Mouse (Mus musculus) neural tube, embryonic 13.5 days (tissue): ENCODE measurements at regions not wholly inside any gene's neighbourhood (a gene's known extent, or its start where the extent isn't known, plus 50 kb on each side); places are given as distances from the start of the nearest gene placed in this dataset.

Experiments used
- ATAC-seq: fragments of 200-750 bp; cut with Nextera tagmentation; 2 replicates; pipeline ENCODE4 v1.8.0; 2017; ENCODE audit warnings: low read depth, mild to moderate bottlenecking, moderate TSS enrichment, moderate library complexity
- H3K27ac ChIP-seq: fragments of 300-500 bp; sonication (generic); replicated peaks from 2 replicates; pipeline ENCODE4 v1.5.1; 2015; ENCODE audit warnings: moderate library complexity, mild to moderate bottlenecking, inconsistent platforms
- H3K27me3 ChIP-seq: fragments of 300-500 bp; sonication (generic); 2 replicates; pipeline ENCODE4 v1.6.1; 2015; ENCODE audit warnings: mild to moderate bottlenecking, inconsistent platforms
- H3K36me3 ChIP-seq: fragments of 300-500 bp; sonication (generic); 2 replicates; pipeline ENCODE4 v1.6.1; 2015; ENCODE audit warnings: mild to moderate bottlenecking, inconsistent platforms
- H3K4me1 ChIP-seq: fragments of 300-500 bp; sonication (generic); replicated peaks from 2 replicates; pipeline ENCODE4 v1.6.1; 2015; ENCODE audit warnings: inconsistent platforms
- H3K4me2 ChIP-seq: fragments of 300-500 bp; sonication (generic); 2 replicates; pipeline ENCODE4 v1.6.1; 2015; ENCODE audit warnings: inconsistent platforms, mild to moderate bottlenecking, moderate library complexity
- H3K4me3 ChIP-seq: fragments of 300-500 bp; sonication (generic); 2 replicates; pipeline ENCODE4 v1.5.1; 2015; ENCODE audit warnings: mild to moderate bottlenecking, inconsistent platforms
- H3K9ac ChIP-seq: fragments of 300-500 bp; sonication (generic); 2 replicates; pipeline ENCODE4 v1.6.1; 2015; ENCODE audit warnings: moderate library complexity, mild to moderate bottlenecking, inconsistent platforms
- H3K9me3 ChIP-seq: fragments of 300-500 bp; sonication (generic); 2 replicates; pipeline ENCODE4 v1.6.1; 2016; ENCODE audit warnings: inconsistent platforms
- WGBS: fragments of 180-500 bp; shearing (Covaris S2); methylation state at CpG from one replicate; pipeline ENCODE4 v1.1.7; 2015; 5-methylcytosine and 5-hydroxymethylcytosine counted together

DNA sequence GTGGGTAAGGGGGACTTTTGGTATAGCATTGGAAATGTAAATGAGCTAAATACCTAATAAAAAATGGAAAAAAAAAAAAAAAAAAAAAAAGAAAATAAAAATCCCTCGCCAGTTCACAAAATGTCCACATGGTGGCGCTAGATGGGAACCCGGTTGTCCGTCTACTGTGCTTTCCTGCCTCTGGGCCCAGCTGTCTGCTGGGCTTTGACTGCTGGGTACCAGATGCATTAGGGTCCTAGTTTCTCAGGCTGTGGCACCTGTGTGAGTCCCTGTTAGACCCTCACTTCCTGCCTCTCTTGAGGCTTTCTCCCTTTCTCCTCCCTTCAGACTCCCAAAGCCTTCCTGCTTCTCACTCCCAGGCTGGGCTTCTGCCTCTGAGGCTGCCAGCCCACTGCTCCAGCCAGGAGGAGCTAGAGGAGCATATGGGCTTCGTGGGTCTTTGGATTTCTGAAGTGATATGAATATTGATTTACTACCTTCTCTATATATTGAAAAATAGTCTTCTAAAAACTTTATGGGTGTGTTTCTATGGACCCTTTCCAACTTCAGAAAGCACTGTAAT lies 145.7 kb upstream of the Syt6 start:
- no peaks in the 10 kb centered on the region for H3K9me3 ChIP-seq
- H3K4me2 ChIP-seq, result no peak overlapping the region
- H3K4me3 ChIP-seq, result no peak overlapping the region
- H3K9ac ChIP-seq, result no peak overlapping the region
- no peaks in the 10 kb centered on the region for H3K36me3 ChIP-seq
- no peaks in the 10 kb centered on the region for H3K27me3 ChIP-seq
- 0 out of 2 replicates have a peak, but pooled peaks cover 4% of the 10 kb centered on the region for H3K4me1 ChIP-seq
- 36% methylated on average over 5 of the region's 5 CpGs for WGBS
- ATAC-seq, result no peak
- no peak overlapping the region for H3K27ac ChIP-seq

DNA sequence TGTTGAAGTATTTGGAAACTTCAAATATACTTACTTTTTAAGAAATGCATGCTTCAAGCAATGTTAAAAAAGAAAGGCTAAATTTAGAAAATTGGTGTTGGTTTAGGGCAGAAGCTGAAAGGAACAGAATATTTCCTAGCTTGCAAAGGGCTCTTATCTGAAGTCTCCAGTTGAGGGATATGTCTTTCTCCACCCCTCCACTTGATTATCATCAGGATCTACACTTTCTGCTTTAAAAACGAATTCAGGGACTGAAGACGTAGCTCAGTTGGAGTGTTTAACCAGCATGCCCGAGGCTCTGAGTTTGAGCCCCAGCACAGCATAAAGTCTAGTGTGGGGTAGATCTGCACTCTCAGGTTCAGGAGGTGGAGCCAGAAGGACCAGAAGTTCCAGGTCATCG lies 144.9 kb upstream of the Syt6 start:
- H3K27me3 ChIP-seq, result no peaks in the 10 kb centered on the region
- 86% methylated on average over 4 of the region's 4 CpGs for WGBS
- H3K4me3 ChIP-seq, result no peak overlapping the region
- H3K27ac ChIP-seq, result no peak overlapping the region
- H3K36me3 ChIP-seq, result no peaks in the 10 kb centered on the region
- H3K9me3 ChIP-seq, result no peaks in the 10 kb centered on the region
- 0 out of 2 replicates have a peak, but pooled peaks cover 4% of the 10 kb centered on the region for H3K4me1 ChIP-seq
- H3K4me2 ChIP-seq, result no peak overlapping the region
- ATAC-seq, result no peak
- no peak overlapping the region for H3K9ac ChIP-seq

DNA sequence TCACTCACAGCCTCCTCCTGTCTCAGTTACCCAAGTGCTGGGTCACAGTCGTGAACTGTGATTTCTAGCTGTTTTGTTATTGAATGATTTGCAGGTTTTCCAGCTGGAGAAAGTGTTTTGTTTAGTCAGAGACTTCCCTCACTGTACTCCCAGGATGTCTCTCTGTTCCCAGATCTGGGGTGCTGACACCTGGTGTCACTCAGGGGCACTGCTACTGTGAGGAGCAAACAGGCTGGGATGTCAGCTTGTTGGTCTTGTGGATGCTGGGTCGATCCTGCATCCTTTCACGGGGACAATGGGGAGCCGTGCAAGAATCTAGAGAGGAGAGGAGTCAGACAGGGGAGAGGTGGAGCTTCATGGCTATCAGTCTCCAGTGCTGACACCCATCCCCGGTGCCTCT lies 142.8 kb upstream of the Syt6 start:
- Histone ChIP-seq H3K27ac (no peak overlapping the region), H3K4me1 (0 out of 2 replicates have a peak, but pooled peaks cover 4% of the 10 kb centered on the region), H3K4me2 (no peak overlapping the region), H3K4me3 (no peak overlapping the region), H3K27me3 (no peaks in the 10 kb centered on the region), H3K9ac (no peak overlapping the region), H3K9me3 (no peaks in the 10 kb centered on the region), H3K36me3 (no peaks in the 10 kb centered on the region)
- no peak for ATAC-seq
- 41% methylated on average over 5 of the region's 5 CpGs for WGBS

DNA sequence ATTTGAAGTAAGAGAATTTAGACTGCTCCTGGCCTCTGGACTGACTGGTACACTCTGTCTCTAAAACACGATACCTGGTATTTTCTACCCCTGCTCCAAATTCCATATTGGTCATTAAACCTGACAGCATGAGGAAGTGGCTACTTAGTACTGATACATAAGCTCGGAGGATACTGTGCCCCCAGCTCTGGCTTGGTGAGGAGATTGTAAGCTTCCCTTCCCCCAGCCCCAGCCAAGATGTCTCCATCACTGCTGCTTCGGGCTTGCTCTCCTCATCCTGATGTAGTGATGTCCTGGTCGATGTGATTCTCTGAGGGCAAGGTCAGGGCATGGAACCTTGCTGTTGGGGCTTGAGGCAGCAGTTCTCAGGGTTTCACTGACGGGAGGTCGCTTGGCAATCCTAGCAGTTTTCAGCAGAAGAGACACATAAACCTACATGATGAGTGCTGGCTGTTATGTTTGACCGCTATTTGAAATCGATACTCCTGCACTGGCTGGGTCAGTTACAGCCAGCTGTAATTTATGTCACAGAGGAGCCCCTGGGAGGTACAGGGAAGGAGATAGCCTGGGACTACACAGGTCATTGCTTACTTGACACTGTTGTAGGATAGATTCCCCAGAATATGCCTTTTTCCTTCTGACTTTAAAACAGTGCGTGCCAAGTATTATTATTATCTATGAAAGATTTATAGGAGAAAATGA lies 138.0 kb upstream of the Syt6 start:
- Histone ChIP-seq H3K4me2 (no peak overlapping the region), H3K27me3 (no peaks in the 10 kb centered on the region), H3K4me1 (0 out of 2 replicates have a peak, but pooled peaks cover 4% of the 10 kb centered on the region), H3K9ac (no peak overlapping the region), H3K4me3 (no peak overlapping the region), H3K9me3 (no peaks in the 10 kb centered on the region), H3K27ac (no peak overlapping the region), H3K36me3 (no peaks in the 10 kb centered on the region)
- 81% methylated on average over 9 of the region's 9 CpGs for WGBS
- no peak for ATAC-seq

DNA sequence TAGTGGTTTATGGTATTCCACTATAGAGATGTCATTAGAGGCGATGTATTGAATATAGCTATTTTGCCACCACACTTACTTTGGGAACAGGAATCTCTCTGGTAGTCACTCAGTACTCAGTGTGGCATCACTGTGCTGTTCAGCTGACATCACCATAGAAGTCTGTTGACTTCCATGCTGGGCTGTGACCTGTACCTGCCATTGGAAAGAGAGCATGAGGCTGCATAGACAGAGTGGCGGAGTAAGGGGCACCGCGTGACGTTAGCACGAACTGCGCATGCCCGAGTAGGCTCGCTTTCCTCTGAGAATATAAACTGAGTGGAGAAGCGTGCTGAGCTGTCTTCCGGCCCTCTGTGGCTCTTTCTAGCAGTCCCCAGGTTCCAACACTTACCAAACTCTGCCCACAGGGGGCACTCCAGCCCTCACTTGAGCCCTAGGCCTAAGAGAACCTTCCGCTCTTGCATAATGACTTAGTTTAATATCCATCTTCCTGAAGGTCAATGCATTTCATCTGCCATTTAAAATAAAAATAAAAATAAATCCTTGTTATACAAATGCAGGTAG lies 136.2 kb upstream of the Syt6 start:
- H3K9me3 ChIP-seq, result no peaks in the 10 kb centered on the region
- ATAC-seq, result peak; percentile 62; the same call in 1 of the 2 replicates
- no peaks in the 10 kb centered on the region for H3K27me3 ChIP-seq
- no peak overlapping the region for H3K4me3 ChIP-seq
- no peaks in the 10 kb centered on the region for H3K36me3 ChIP-seq
- no peak overlapping the region for H3K4me2 ChIP-seq
- WGBS, result 43% methylated on average over 12 of the region's 12 CpGs
- no peak overlapping the region for H3K27ac ChIP-seq
- no peak overlapping the region for H3K9ac ChIP-seq
- H3K4me1 ChIP-seq, result 0 out of 2 replicates have a peak, but pooled peaks cover 4% of the 10 kb centered on the region

DNA sequence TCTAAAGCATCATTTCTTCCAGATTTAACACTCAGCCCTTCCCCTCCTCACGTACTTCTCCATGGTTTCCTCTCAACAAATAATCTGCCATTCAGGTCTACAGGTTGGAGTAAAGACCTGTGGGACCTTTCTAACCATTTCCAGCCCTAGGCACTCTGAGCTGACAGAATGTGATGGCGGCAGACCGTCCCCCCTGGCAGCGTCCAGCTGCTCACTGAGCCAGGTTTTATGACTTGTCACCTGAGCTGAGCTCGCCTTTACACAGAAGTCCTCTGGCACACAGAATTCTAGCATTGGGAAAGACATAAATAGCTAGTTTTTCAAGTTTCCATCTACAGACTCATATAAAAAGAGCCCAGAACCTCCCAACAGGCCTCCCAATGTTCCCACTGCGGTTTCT lies 131.8 kb upstream of the Syt6 start:
- 70% methylated on average over 6 of the region's 6 CpGs for WGBS
- ATAC-seq, result no peak

DNA sequence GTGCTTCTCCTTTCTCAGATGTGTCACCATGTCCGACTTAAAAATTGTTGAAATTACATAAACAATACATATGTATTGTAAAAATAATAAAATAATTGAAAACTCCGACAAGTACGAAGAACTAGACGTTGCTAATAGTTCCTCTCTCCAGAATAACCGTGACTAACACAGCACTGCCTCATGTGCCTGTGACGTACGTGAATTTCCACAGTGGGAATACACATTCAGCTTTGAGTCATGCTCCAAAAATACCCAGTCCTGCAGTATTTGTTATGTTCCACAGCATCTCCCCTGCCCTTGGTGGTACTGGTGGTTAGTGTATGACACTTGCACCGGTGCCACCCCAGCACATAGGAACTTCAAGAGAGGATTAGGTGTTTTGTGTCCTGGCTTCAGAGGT lies 129.2 kb upstream of the Syt6 start:
- H3K9ac ChIP-seq, result no peak overlapping the region
- no peaks in the 10 kb centered on the region for H3K27me3 ChIP-seq
- no peaks in the 10 kb centered on the region for H3K9me3 ChIP-seq
- WGBS, result 87% methylated on average over 8 of the region's 8 CpGs
- no peak overlapping the region for H3K4me3 ChIP-seq
- no peaks in the 10 kb centered on the region for H3K36me3 ChIP-seq
- H3K4me1 ChIP-seq, result no peaks in the 10 kb centered on the region
- no peak for ATAC-seq
- no peak overlapping the region for H3K4me2 ChIP-seq
- H3K27ac ChIP-seq, result no peak overlapping the region

More for the DNA sequence above, 131.8 kb upstream of the Syt6 start:
- no peak overlapping the region for H3K9ac ChIP-seq
- no peaks in the 10 kb centered on the region for H3K27me3 ChIP-seq
- no peaks in the 10 kb centered on the region for H3K4me1 ChIP-seq
- H3K9me3 ChIP-seq, result no peaks in the 10 kb centered on the region
- H3K36me3 ChIP-seq, result no peaks in the 10 kb centered on the region
- H3K4me2 ChIP-seq, result no peak overlapping the region
- H3K4me3 ChIP-seq, result no peak overlapping the region
- H3K27ac ChIP-seq, result no peak overlapping the region

DNA sequence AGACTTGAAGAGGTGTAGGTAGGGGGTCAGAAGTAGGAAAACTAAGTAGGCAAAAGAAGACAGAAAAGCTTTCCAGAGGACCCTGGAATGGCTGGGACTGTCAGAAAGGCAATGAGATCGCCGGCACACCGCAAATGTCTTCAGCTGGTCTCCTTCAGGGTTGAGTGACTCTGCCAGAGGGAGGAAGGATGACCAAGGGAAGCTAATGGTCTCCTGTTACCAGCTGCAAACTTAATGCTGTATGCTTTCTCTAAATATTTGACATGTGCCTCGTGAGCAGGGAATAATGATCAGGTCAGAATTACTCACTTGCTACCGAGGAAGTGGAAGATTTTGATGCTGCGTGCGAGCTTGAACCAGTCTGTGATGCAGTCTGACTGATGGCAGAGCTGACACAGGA lies 125.2 kb upstream of the Syt6 start:
- ATAC-seq, result no peak
- H3K4me3 ChIP-seq, result no peak overlapping the region
- 67% methylated on average over 7 of the region's 7 CpGs for WGBS
- no peak overlapping the region for H3K27ac ChIP-seq
- no peaks in the 10 kb centered on the region for H3K9me3 ChIP-seq
- H3K4me2 ChIP-seq, result no peak overlapping the region
- no peaks in the 10 kb centered on the region for H3K4me1 ChIP-seq
- no peaks in the 10 kb centered on the region for H3K27me3 ChIP-seq
- no peaks in the 10 kb centered on the region for H3K36me3 ChIP-seq
- no peak overlapping the region for H3K9ac ChIP-seq

DNA sequence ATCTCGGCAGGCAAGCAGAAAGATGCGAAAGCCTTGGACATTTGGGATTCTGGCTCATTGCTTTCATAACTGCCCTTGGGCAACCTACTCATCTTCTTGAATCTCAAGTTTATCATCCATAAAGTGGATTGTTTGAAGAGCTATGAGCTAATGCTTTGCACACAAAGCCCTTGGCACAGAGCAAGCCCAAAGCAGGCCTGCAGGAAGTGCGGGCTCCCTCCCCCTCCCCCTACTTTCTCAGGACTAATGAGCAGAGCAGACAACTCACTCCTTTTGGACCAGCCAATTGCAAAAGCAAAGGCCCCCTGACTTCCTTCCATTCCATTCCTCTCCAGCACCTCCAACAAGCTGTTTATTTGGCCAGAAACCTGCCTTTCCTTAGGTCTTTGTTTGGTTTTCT lies 123.1 kb upstream of the Syt6 start:
- H3K27me3 ChIP-seq, result no peaks in the 10 kb centered on the region
- no peak overlapping the region for H3K9ac ChIP-seq
- H3K9me3 ChIP-seq, result no peaks in the 10 kb centered on the region
- no peaks in the 10 kb centered on the region for H3K4me1 ChIP-seq
- no peaks in the 10 kb centered on the region for H3K36me3 ChIP-seq
- no peak overlapping the region for H3K4me2 ChIP-seq
- 82% methylated on average over 3 of the region's 3 CpGs for WGBS
- no peak for ATAC-seq
- no peak overlapping the region for H3K27ac ChIP-seq
- H3K4me3 ChIP-seq, result no peak overlapping the region

DNA sequence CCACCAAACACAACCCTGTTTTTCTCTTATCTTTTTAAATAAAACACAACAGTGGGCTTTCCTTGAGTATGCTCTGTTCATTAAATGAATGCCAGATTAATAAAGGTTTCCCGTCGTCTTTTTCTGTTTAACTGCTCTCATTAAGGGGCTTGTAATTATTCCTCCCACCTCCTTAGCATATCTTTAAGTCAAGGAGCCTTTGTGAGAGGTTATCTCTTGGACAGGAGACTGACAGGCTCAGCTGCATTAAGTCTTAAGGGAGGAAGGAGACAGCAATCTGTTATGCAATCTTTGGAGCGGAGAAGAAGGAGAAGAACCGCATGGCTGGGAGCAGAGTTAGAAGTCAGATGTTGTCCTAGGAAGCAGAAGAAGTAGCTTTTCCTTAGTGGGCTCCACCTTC lies 111.3 kb upstream of the Syt6 start:
- Histone ChIP-seq H3K36me3 (no peaks in the 10 kb centered on the region), H3K9ac (no peak overlapping the region), H3K4me2 (no peak overlapping the region), H3K9me3 (no peaks in the 10 kb centered on the region), H3K4me1 (peaks cover 16% of the 10 kb centered on the region), H3K27me3 (no peaks in the 10 kb centered on the region), H3K4me3 (no peak overlapping the region), H3K27ac (no peak overlapping the region)
- 43% methylated on average over 4 of the region's 4 CpGs for WGBS
- no peak for ATAC-seq

DNA sequence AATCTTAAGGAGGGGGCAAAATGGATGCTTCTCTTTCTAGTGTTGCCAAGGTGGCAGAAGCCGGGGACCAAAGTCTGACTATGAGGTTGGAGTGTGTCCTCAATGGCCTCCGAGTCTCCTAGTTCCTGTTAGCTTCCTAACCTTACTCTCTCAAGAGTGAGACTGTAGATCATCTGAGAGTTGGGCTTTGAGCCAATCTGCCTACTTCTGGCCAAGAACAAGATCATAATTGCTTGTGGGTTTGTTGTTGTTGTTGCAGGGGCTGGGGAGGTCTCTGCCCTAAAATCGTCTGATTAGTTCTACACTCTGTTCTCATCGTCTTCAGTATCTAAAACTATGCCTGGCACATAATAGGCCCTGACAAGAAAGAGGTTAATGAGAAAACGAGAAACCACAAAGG lies 110.8 kb upstream of the Syt6 start:
- Histone ChIP-seq H3K9ac (no peak overlapping the region), H3K4me1 (peaks cover 16% of the 10 kb centered on the region), H3K4me3 (no peak overlapping the region), H3K27me3 (no peaks in the 10 kb centered on the region), H3K27ac (no peak overlapping the region), H3K4me2 (no peak overlapping the region), H3K36me3 (no peaks in the 10 kb centered on the region), H3K9me3 (no peaks in the 10 kb centered on the region)
- ATAC-seq, result no peak
- 55% methylated on average over 5 of the region's 5 CpGs for WGBS

DNA sequence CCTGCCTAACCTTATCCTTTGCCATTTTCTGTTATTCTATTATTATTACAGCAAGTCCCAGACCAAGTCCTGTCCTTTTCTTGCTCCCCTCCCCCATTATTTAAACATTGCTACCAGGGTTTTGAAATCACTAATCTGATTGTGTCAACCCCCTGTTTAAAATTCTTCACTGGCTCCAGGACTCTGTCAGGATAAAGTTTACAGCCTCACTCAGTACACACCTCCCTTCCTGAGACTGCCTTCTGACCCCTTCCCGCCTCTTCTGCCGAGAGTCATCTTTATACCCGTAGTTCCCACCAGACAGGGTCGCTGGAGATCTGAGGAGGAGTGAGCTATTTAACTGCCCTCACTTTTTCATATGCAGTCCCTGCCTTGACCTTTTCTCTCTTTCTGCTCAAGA lies 110.3 kb upstream of the Syt6 start:
- H3K4me2 ChIP-seq, result no peak overlapping the region
- H3K4me1 ChIP-seq, result peaks cover 16% of the 10 kb centered on the region
- H3K36me3 ChIP-seq, result no peaks in the 10 kb centered on the region
- H3K27ac ChIP-seq, result no peak overlapping the region
- H3K27me3 ChIP-seq, result no peaks in the 10 kb centered on the region
- 18% methylated on average over 4 of the region's 4 CpGs for WGBS
- no peaks in the 10 kb centered on the region for H3K9me3 ChIP-seq
- ATAC-seq, result no peak
- no peak overlapping the region for H3K9ac ChIP-seq
- H3K4me3 ChIP-seq, result no peak overlapping the region
